Comparison of ENCODE assay signal across 8 mouse cellular contexts in genomic region chr2:114654365-114655239, GRCm38 (mm10). TPM values are rescaled to one million over a fixed set of nuclear protein-coding genes. Genes with fewer than 3 reads are reported as not detected.
DNase-seq lines count a peak whose midpoint lies in the region; ATAC-seq lines count a peak whose summit lies in the region.

Dph6 (minus strand) TSS chr2:114654964.

- WGBS in heart, embryonic 13.5 days = under 1% methylated on average over 45 of the region's 45 CpGs
- under 1% methylated on average over 45 of the region's 45 CpGs for WGBS in liver, embryonic 12.5 days (ENCODE audit: insufficient replicate concordance)
- WGBS in stomach, embryonic 15.5 days = under 1% methylated on average over 45 of the region's 45 CpGs

- peak within 1 kb of the TSS; percentile 89 for H3K9ac ChIP-seq in heart, embryonic 13.5 days
- peak within 1 kb of the TSS; percentile 74 for H3K9ac ChIP-seq in liver, embryonic 12.5 days
- H3K9ac ChIP-seq in stomach, embryonic 15.5 days = peak within 1 kb of the TSS; percentile 74

- no peaks in the 10 kb centered on the region for H3K36me3 ChIP-seq in heart, embryonic 13.5 days
- no peaks in the 10 kb centered on the region for H3K36me3 ChIP-seq in liver, embryonic 12.5 days
- H3K36me3 ChIP-seq in stomach, embryonic 15.5 days = no peaks in the 10 kb centered on the region

- DNase-seq in CD4-positive, CD25-positive, alpha-beta regulatory T cell, adult 2 months (ENCODE audit: low read depth, low spot score) = peak; percentile 90
- peak; percentile 21 for DNase-seq in fat pad, adult 2 months (ENCODE audit: extremely low read depth, low read depth, low spot score)
- DNase-seq in kidney, postnatal 10 days = peak; percentile 89
- peak; percentile 81 to 86 for DNase-seq in natural killer cell, adult 2 months (ENCODE audit: low spot score in 2 of 2)

- no peaks in the 10 kb centered on the region for H3K27me3 ChIP-seq in heart, embryonic 13.5 days (replicated peaks)
- no peaks in the 10 kb centered on the region for H3K27me3 ChIP-seq in liver, embryonic 12.5 days (replicated peaks)
- no peaks in the 10 kb centered on the region for H3K27me3 ChIP-seq in stomach, embryonic 15.5 days (replicated peaks)

- H3K4me1 ChIP-seq in brown adipose tissue, adult 24 weeks (ENCODE audit: control insufficient read depth, insufficient read depth, insufficient read length, low read length) = no peaks in the 10 kb centered on the region
- peaks cover 7% of the 10 kb centered on the region for H3K4me1 ChIP-seq in heart, embryonic 13.5 days
- peaks cover 12% of the 10 kb centered on the region for H3K4me1 ChIP-seq in liver, embryonic 12.5 days
- H3K4me1 ChIP-seq in stomach, embryonic 15.5 days = 0 out of 2 replicates have a peak, but pooled peaks cover 2% of the 10 kb centered on the region

- H3K4me2 ChIP-seq in heart, embryonic 13.5 days = peak within 1 kb of the TSS; percentile 75
- H3K4me2 ChIP-seq in liver, embryonic 12.5 days = peak within 1 kb of the TSS; percentile 75
- H3K4me2 ChIP-seq in stomach, embryonic 15.5 days = peak within 1 kb of the TSS; percentile 62

- peak within 1 kb of the TSS; percentile 86 for H3K4me3 ChIP-seq in brown adipose tissue, adult 24 weeks (ENCODE audit: insufficient read depth, low read depth, low read length)
- peak within 1 kb of the TSS; percentile 79 for H3K4me3 ChIP-seq in heart, embryonic 13.5 days
- peak within 1 kb of the TSS; percentile 76 for H3K4me3 ChIP-seq in liver, embryonic 12.5 days
- H3K4me3 ChIP-seq in stomach, embryonic 15.5 days (replicated peaks) = peak within 1 kb of the TSS; percentile 74

- peak within 1 kb of the TSS; percentile 93 for H3K27ac ChIP-seq in brown adipose tissue, adult 24 weeks (replicated peaks; ENCODE audit: low read depth, low read length)
- H3K27ac ChIP-seq in heart, embryonic 13.5 days (replicated peaks) = peak within 1 kb of the TSS; percentile 95
- H3K27ac ChIP-seq in liver, embryonic 12.5 days = peak within 1 kb of the TSS; percentile 80
- peak within 1 kb of the TSS; percentile 92 for H3K27ac ChIP-seq in stomach, embryonic 15.5 days

- H3K9me3 ChIP-seq in heart, embryonic 13.5 days = no peaks in the 10 kb centered on the region
- H3K9me3 ChIP-seq in liver, embryonic 12.5 days (replicated peaks) = no peaks in the 10 kb centered on the region
- H3K9me3 ChIP-seq in stomach, embryonic 15.5 days = no peaks in the 10 kb centered on the region

- ATAC-seq in heart, embryonic 13.5 days (ENCODE audit: extremely low read depth, insufficient number of reproducible peaks, low FRiP score, low TSS enrichment) = peak; percentile 86
- peak; percentile 96 for ATAC-seq in liver, embryonic 12.5 days
- peak; percentile 97 for ATAC-seq in stomach, embryonic 15.5 days (ENCODE audit: insufficient read depth, low FRiP score, low read depth)

RNA-seq across cellular contexts. Expression of gene Dph6, which starts in this region (rescaled TPM):
- polyA plus RNA-seq in brown adipose tissue, adult 24 weeks (2012; ENCODE audit: insufficient read depth, insufficient read length, missing spikeins) = 8.0 and 10.7 TPM in 2 replicates
- polyA plus RNA-seq in heart, embryonic 13.5 days (2015; fragmentation: Nextera tagmentation; extraction: Ambion mirVana) = 16.4 and 16.8 TPM in 2 replicates
- 14.1 and 14.5 TPM in 2 replicates for polyA plus RNA-seq in liver, embryonic 12.5 days (2016; fragmentation: Nextera tagmentation; extraction: Ambion mirVana)
- polyA plus RNA-seq in stomach, embryonic 15.5 days (2015; fragmentation: Nextera tagmentation; extraction: Ambion mirVana) = 24.2 and 24.3 TPM in 2 replicates

Comparison
In these comparisons a context has a peak if more than half of its experiments do, and no peak if none do; other contexts are left out.
1. Peak in every context shown above with its lines: DNase-seq, ATAC-seq, H3K4me3 ChIP-seq and H3K27ac ChIP-seq.
2. DNase-seq: peak in every context shown above with its lines; median percentile 90 in CD4-positive, CD25-positive, alpha-beta regulatory T cell, adult 2 months; 89 in kidney, postnatal 10 days; 84 in natural killer cell, adult 2 months; 21 in fat pad, adult 2 months.